Mouse (Mus musculus) liver, adult (tissue): Measurements from ENCODE around the gene E030018B13Rik.

ENCODE experiments used
- GATA4 ChIP-seq: IDR thresholded peaks from 2 replicates; pipeline ENCODE4 v1.6.1; 2014; ENCODE audit warnings: mild to moderate bottlenecking, low read length; ENCODE audit not compliant: insufficient replicate concordance

Gene E030018B13Rik

DNA sequence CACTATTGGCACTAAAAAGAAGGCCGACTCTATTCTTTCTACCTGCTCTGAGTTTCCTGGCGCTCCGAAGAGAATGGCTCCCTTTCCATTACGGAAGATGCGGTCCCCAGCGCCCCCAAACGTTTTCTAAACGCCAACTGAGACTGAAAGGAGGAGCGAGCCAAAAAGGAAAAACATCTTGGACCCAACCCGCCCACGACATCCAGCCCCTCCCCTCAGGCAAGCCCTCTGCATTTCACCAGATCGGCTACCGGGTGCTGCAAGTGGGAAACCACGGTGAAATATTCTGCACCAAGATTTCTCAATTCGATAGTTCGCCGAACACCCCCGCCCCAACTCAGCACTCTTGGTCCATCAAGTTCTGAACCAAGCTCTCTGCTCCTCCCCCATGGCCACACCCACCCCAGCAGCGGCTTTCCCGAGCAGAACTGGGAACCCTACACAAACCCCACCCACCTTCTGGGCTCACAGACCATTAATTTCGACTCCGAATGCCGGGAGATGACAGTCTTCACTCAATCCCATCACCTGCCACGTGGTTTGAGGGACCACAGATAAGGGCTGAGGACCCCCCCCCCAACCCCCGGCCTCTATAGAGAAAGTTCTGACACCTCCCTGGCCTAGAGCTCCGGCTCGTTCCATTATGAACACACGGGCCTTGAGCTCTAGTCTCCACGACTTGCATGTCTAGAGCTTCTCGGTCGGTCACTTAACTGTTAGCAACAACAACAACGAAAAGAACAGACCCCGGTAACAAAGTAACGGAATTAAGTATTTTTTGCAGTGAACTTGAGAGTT, 19.7 kb downstream of the E030018B13Rik start:
- no peak for TF ChIP-seq GATA4

DNA sequence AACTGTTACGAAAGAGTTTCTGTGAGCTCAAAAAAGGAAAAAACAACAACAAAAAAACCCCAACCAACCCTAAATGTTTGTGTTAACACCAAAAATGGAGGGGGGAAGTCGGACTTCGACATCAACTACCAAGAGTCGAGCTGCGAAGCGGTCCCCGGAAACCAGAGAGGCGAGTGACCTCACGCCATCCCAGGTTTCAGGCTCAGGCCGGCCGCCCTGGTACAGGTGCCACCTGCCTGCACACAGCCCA, 20.3 kb downstream of the E030018B13Rik start:
- no peak for TF ChIP-seq GATA4

DNA sequence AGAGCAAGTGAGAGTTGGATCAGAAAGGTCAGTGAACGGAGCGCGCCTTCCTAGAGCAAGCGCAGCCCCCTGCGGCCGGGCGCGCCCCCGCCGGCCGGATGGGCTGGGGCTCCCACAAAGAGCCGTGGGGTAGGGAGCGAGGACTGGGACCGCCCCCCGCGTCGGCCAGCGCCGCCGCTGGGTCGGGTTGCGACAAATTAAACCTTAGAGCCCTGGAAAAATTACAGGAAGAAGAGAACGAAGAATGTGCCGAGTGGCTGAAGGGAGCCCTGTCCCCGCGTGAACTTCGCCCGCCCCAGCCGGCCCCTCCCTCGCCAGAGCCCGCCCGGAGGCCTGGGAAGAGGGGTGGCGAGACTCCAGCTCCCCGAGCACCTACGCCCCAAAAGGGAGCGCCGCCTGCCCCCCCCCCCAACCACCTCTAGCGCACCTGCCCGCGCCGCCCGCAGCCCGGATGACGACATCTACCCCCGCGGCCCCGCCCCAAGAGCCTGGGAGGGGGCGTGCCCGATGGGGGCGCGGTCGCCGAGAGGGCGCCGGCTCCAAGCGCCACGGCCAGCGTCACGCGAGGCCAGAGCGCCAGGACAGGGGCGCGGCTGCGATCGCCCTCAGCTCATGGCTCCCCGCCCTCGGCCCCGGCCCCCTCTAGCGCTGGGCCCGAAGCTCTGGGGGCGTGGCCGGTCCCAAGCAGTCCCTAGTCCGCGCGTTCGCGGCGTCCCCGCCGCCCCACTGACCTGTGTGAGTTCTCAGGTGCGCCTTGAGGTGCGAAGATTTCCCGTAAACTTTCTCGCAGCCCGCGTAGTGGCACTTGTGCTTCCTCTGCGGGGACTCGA, 20.8 kb downstream of the E030018B13Rik start:
- TF ChIP-seq GATA4, result no peak

DNA sequence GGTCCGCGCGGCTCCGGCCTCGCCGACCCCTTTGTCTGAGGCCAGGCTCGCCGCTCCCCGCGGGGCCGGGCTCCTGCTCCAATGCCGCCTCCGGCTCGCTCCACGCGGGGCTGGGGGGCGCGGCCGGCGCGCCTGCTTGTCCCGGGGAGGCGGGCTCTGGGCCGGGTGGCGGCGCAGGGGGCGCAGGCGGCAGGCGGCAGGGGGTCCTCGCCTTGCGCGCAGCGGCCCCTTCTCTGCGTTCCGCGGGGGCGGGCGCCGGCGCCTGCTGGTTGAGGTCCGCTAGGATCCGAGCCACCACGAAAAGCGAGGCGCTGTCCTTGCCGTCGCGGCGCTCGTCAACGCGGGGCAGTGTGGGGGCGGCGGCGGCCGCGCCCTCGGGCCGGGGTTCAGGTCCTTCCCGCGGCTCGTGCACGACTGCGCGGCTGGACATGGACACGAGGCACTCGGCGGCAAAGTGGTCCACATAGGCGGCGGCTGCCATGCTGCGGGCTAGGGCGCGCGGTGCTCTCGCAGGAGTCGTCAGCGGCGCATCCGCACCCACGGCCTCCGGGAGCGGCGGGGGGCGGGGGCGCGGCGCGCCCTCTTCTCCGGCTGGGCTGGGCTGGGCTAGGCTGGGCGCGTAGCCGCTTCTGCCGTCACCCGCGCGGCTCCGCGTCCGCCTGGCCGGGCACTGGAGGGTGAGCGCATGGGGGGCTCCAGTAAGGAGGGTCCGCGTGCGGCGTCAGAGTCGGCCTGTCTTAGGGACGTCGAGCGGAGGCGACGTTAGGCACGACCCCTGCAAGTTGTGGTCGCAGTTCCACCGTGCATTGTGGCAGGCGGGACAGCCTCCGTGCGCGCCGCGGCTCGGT, 21.6 kb downstream of the E030018B13Rik start:
- no peak for TF ChIP-seq GATA4

DNA sequence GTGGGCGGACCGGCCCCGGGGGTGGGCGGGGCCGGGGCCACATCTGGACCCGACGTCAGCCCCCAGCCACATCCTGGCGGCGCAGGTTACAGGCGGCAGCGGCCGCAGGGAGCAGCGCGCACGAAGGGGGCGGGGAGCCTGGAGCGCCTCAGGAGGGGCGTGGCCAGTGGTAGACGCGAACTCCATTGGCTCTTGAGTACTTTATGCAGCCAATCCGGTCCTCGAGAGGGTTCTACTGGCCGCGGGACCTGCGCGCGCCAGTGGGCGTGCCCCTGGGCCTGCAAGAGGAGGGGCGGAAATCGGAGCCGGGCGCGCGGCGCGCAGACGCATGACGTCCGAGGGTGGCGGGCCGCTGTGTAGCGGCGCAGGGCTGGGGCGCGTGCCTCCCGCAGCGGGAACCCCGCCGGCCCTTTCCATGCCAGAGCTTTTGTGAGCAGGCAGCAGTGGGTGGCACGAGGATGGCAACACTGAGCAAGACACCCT, 22.3 kb downstream of the E030018B13Rik start, which contains the start of gene Klf13:
TSS of gene Klf13 (minus strand) at position 2 of the 483 bp plus-strand sequence.
- no peak for TF ChIP-seq GATA4

DNA sequence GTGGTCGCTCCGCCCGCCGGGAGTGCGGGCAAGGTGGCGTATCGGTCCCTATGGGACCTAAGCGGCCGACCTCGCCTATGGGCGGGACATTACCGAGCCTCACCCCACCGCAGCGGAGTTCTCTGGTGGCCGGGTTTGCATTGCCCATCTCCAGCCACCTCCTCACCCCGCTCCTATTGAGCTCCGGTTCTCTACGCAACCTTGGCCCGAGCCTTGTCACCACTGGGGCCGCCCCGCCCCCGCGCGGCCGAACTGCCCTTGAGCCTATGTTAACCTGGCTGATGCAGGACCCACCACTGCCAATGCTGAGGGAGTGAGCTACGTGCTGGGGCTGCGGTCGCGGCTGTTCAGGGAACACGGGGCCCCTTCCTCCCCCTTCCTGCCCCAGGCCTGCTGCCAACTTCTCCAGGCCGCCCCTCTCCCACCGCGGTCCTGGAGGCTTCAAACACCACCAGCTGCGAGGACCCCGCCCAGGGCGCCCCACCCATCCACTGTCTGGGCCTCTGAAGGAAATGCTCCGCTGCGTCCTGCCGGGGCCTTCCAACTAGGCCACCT, 22.8 kb downstream of the E030018B13Rik start:
- TF ChIP-seq GATA4, result no peak

DNA sequence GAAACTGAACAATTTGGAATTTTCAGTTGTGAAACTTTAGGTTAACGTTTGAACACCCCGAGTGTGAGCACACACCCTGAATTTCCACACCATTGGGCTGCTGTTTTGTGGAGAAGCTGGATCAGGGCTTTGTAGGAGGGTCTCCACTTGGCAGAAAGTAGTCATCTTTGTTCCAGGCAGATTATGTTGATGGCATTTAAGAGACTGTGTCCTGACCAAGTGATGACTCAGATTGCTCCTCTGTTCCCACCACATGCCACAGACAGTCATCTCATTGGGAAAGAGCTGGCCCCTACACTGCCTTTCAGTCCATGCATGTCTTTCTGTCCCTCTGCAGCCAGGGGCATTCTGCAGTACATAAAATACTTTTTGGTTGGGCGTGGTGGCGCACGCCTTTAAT, 23.7 kb downstream of the E030018B13Rik start:
- TF ChIP-seq GATA4, result no peak

DNA sequence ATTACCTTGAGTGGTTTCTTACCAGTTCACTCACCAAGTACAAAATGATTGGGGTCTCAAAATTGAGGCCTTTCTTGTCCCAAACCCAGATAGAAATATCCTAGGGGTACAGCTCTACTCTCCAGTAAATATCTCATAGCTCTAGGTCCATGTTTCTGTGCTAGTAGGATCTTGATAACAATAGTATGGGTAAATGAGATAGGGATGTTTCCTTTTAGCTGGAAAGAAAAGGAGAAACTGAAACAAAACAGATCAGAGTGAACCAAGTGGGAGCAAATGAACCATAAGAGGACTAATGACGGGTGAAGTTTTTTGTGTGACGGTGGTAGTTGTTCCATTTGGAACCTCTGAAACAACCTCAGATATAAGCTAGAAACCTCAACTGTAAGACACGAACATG, 24.4 kb downstream of the E030018B13Rik start:
- TF ChIP-seq GATA4, result no peak

DNA sequence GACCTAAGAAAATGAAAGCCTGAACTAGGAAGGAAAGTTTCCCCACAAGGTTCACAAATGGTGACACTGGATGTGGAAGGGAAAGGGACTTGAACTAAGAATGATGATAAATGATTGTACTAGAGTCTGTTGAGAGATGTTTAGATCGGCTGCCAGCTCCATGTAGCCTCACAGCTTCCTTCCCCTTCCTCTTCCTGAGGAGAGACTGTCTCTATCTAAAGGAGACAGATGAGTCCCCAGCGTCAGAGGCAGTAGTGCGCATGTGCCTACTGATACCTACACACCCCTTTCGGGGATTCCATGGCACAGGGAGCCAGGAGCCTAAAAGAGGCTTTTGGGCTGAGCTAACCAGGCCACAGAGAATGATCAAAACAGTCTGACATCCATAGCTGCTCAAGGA, 24.8 kb downstream of the E030018B13Rik start:
- no peak for TF ChIP-seq GATA4

DNA sequence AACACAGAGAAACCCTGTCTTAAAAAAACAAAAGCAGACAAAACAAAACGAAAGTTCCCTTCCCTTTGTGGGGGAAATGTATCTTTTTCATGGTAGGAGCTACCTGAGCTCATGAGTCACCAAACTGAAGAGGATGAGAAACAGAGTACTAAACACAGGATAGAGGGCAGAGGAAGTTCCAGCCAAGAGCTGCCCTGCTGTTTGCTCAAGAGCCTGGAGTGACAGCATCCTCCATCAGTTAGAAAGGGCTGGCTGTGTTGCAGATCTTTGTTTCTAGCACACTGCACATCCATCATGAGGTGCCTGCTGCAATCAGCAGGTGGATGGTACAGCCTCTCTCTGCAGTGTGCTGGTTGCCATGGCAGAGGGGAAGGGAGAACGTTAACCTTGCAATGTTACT, 27.3 kb downstream of the E030018B13Rik start:
- TF ChIP-seq GATA4, result no peak

DNA sequence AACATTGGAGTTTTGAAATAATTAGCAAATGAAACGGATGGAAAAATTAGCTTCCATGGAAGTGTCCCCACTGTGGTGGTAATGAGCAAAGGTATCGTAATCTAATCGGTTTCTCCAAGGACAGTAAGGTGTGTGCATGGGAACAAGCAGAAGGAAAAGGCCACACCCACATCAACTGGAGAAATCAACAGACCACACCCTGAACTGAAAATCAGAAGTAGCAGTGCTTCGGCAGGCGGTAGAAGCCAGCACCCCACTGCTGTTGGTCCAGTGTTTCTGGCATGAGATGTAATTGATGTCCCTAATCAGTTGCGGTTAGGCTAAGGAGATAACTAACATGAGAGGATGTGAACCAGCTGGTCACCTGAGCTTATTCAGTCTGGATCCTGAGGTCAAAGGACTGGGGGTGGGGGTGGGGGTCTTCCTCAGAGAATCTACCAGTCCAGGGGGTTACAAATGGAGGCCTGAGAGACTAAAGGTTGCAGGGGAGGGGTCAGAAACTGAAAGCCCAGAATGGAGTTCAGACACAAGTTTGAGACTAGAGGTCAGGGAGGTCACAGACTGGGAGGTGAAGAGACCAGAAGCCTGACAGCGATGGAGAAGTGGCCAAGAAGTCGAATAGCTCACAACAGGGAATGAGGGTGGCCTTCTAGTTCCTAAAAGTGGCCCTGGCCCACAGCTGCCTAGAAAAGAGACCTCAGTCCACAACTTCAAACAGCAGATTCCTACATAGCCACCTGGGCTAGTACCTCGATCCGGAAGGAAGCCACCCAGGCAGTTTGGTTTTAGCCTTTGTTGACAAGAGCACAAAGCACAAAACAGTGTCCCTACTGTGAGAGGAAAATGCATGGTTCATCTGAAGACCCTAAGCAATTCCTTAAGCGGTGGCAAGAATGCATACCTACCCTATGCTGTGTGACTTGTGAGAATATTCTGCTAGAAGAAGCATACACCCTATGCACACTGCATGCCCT, 31.1 kb downstream of the E030018B13Rik start:
- no peak for TF ChIP-seq GATA4

DNA sequence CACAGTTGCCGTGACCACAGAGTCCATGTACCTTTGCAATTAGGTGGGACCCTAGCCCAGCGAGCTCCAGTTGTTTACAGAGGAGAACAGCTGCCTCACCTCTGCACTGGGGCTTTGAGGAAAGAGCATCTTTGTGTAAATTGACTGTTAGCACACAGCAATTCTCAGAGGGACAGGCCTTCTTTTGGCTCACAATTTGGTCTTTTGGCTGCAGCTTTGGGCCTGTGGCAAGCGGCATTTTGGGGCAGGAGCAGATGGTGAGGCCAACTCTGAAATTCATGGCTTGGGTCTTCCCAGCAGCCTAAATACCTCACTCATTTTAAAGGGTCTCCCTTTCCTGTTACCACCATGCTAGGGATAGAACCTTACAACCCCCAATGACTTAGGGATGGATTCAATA, 32.5 kb downstream of the E030018B13Rik start:
- TF ChIP-seq GATA4, result no peak

DNA sequence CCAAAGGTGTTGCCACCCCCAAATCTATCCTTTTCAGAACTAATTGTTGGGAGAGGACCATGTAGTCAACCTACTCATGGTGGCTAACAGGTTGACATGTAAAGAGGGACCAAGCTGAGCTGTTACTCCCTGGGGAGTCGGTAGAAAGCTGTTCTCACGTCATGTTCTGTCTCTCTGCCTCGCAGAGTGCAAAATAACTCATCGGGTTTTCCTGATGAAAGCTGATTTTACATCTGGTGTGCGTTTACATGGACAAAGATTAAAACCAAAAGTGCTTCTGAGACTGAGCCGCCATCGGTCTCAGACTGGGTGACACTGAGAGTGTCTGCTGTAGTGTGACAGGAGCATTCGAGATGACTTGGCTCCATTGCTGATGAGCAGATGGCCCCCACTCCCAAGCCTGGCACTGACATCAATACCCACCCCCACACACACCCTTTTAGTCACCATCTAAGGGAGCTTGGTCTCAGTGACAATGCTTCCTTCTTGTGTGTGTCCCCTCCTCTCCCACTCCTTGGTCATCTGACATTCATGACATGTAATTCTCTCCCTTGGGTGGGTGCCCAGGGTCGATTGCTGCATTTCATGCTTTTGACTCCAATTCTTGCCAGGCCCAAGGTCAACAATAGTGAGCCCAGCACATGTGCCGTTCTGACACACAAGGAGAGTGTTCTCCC, 34.4 kb downstream of the E030018B13Rik start:
- TF ChIP-seq GATA4, result no peak
